Mouse (Mus musculus) adrenal gland, adult 8-10 months (tissue): Measurements from ENCODE around the gene Herpud1. TPM values are rescaled to one million over a fixed set of nuclear protein-coding genes. Genes with fewer than 3 reads are reported as not detected.
"Not testable (repeated sequence)": the region's sequence is repeated elsewhere in the genome, so short reads cannot be mapped to it uniquely, and the experiment has no call there.

Experiments used
- DNase-seq: peaks from one replicate; pipeline ENCODE4 v3.0.0; 2022
- total RNA-seq, 4 experiments: library from RNA; stranded (reverse); gene quantifications; 2 replicates each; pipeline ENCODE4 v1.2.4; 2022

Gene Herpud1
- total RNA-seq, 4 experiments from 2014 or later, result 112 to 129 (median 123) TPM

- no peak for DNase-seq
These were observed 10.7 kb upstream of the Herpud1 start for GRCm38 (mm10) chr8:94375551-94375991.

- DNase-seq, result no peak
These were observed 10.1 kb upstream of the Herpud1 start for GRCm38 (mm10) chr8:94376176-94376575.

GRCm38 (mm10) chr8:94376580-94376979 lies 9.7 kb upstream of the Herpud1 start:
- DNase-seq, result no peak

GRCm38 (mm10) chr8:94377031-94377430 lies 9.2 kb upstream of the Herpud1 start:
- DNase-seq, result no peak

GRCm38 (mm10) chr8:94377714-94378205 lies 8.5 kb upstream of the Herpud1 start:
- no peak for DNase-seq

GRCm38 (mm10) chr8:94378763-94379415 lies 7.3 kb upstream of the Herpud1 start:
- DNase-seq, result no peak

GRCm38 (mm10) chr8:94379686-94380085 lies 6.6 kb upstream of the Herpud1 start:
- DNase-seq, result no peak

- DNase-seq, result no peak
These were observed 2.1 kb upstream of the Herpud1 start for GRCm38 (mm10) chr8:94384166-94384565.

GRCm38 (mm10) chr8:94385506-94386213 lies 578 bp upstream of the Herpud1 start:
- DNase-seq, result no peak

- peak; percentile 93 for DNase-seq
These were observed 918 bp downstream of the Herpud1 start for GRCm38 (mm10) chr8:94387027-94387684.

- no peak for DNase-seq
These were observed 1.5 kb downstream of the Herpud1 start for GRCm38 (mm10) chr8:94387785-94388184.

- DNase-seq, result no peak
These were observed 3.3 kb downstream of the Herpud1 start for GRCm38 (mm10) chr8:94389531-94389930.

- DNase-seq, result no peak
These were observed 4.2 kb downstream of the Herpud1 start for GRCm38 (mm10) chr8:94390429-94390828.

- DNase-seq, result no peak
These were observed 4.7 kb downstream of the Herpud1 start for GRCm38 (mm10) chr8:94390910-94391309.

- no peak for DNase-seq
These were observed 5.9 kb downstream of the Herpud1 start for GRCm38 (mm10) chr8:94392147-94392546.

GRCm38 (mm10) chr8:94392648-94393047 lies 6.4 kb downstream of the Herpud1 start:
- DNase-seq, result no peak

GRCm38 (mm10) chr8:94395851-94396540 lies 9.8 kb downstream of the Herpud1 start:
- DNase-seq, result no peak

GRCm38 (mm10) chr8:94396964-94397657 lies 10.9 kb downstream of the Herpud1 start:
- peak; percentile 36 for DNase-seq

GRCm38 (mm10) chr8:94398587-94398986 lies 12.3 kb downstream of the Herpud1 start:
- no peak for DNase-seq

- DNase-seq, result no peak
These were observed 13.2 kb downstream of the Herpud1 start for GRCm38 (mm10) chr8:94399361-94399953.

GRCm38 (mm10) chr8:94399957-94400356 lies 13.7 kb downstream of the Herpud1 start:
- not testable (repeated sequence) for DNase-seq
